Mouse (Mus musculus): ENCODE data around the gene Dvl2. TPM values are rescaled to one million over a fixed set of nuclear protein-coding genes. Genes with fewer than 3 reads are reported as not detected.

Dvl2 gene
- total RNA-seq, 2 experiments from 2014 or later, result 7.9 to 12.7 TPM

- no peak for ATAC-seq (ENCODE audit: poor library complexity, severe bottlenecking)
Measured at GRCm38 (mm10) chr11:70059930-70060329, 59.5 kb downstream of the Dvl2 start.

Other genes with a start within 250 kb of the Dvl2 start
Only the 30 nearest of the 39 such genes appear.
- 0.32 and 0.36 TPM in 2 replicates for gene Chrnb1, start 204.7 kb upstream of the Dvl2 start, total RNA-seq (2015)
- 0.16 TPM in 1 of 2 replicates, not detected in the other for gene Chrnb1, start 204.7 kb upstream of the Dvl2 start, total RNA-seq (2017)
- 0.14 TPM in 1 of 2 replicates, not detected in the other for gene Fgf11, start 198.7 kb upstream of the Dvl2 start, total RNA-seq (2015)
- gene Fgf11, start 198.7 kb upstream of the Dvl2 start, total RNA-seq (2017), result not detected in 2 replicates
- gene Tmem102, start 195.0 kb upstream of the Dvl2 start, total RNA-seq (2015), result not detected in 2 replicates
- not detected in 2 replicates for gene Tmem102, start 195.0 kb upstream of the Dvl2 start, total RNA-seq (2017)
- not detected in 2 replicates for gene Gm39566, start 185.3 kb upstream of the Dvl2 start, total RNA-seq (2015)
- gene Gm39566, start 185.3 kb upstream of the Dvl2 start, total RNA-seq (2017), result not detected in 2 replicates
- gene Spem2, start 182.1 kb upstream of the Dvl2 start, total RNA-seq (2015), result not detected in 2 replicates
- gene Spem2, start 182.1 kb upstream of the Dvl2 start, total RNA-seq (2017), result not detected in 2 replicates
- gene Spem1, start 178.4 kb upstream of the Dvl2 start, total RNA-seq (2015), result not detected in 2 replicates
- not detected in 2 replicates for gene Spem1, start 178.4 kb upstream of the Dvl2 start, total RNA-seq (2017)
- gene Nlgn2, start 162.8 kb upstream of the Dvl2 start, total RNA-seq (2015), result 0.20 and 0.48 TPM in 2 replicates
- 0.16 and 0.88 TPM in 2 replicates for gene Nlgn2, start 162.8 kb upstream of the Dvl2 start, total RNA-seq (2017)
- gene Tmem256, start 162.1 kb upstream of the Dvl2 start, total RNA-seq (2015), result 217 and 226 TPM in 2 replicates
- 117 and 158 TPM in 2 replicates for gene Tmem256, start 162.1 kb upstream of the Dvl2 start, total RNA-seq (2017)
- 19.8 and 23.7 TPM in 2 replicates for gene Plscr3, start 154.2 kb upstream of the Dvl2 start, total RNA-seq (2015)
- 10.8 and 18.1 TPM in 2 replicates for gene Plscr3, start 154.2 kb upstream of the Dvl2 start, total RNA-seq (2017)
- not detected in 2 replicates for gene Tnk1, start 141.9 kb upstream of the Dvl2 start, total RNA-seq (2015)
- gene Tnk1, start 141.9 kb upstream of the Dvl2 start, total RNA-seq (2017), result 0.04 TPM in 1 of 2 replicates, not detected in the other
- not detected in 2 replicates for gene Tmem95, start 122.6 kb upstream of the Dvl2 start, total RNA-seq (2015)
- gene Tmem95, start 122.6 kb upstream of the Dvl2 start, total RNA-seq (2017), result not detected in 2 replicates
- gene Kctd11, start 119.2 kb upstream of the Dvl2 start, total RNA-seq (2015), result 2.9 and 3.3 TPM in 2 replicates
- 3.0 and 3.3 TPM in 2 replicates for gene Kctd11, start 119.2 kb upstream of the Dvl2 start, total RNA-seq (2017)
- gene Acap1, start 105.1 kb upstream of the Dvl2 start, total RNA-seq (2015), result 19.3 and 19.7 TPM in 2 replicates
- gene Acap1, start 105.1 kb upstream of the Dvl2 start, total RNA-seq (2017), result 44.4 and 53.5 TPM in 2 replicates
- gene 2810408A11Rik, start 99.6 kb upstream of the Dvl2 start, total RNA-seq (2015), result 1.6 and 2.6 TPM in 2 replicates
- 1.5 and 1.8 TPM in 2 replicates for gene 2810408A11Rik, start 99.6 kb upstream of the Dvl2 start, total RNA-seq (2017)
- 7.1 and 9.9 TPM in 2 replicates for gene Neurl4, start 99.5 kb upstream of the Dvl2 start, total RNA-seq (2015)
- 11.9 and 18.9 TPM in 2 replicates for gene Neurl4, start 99.5 kb upstream of the Dvl2 start, total RNA-seq (2017)
- gene Gps2, start 86.7 kb upstream of the Dvl2 start, total RNA-seq (2015), result 140 and 156 TPM in 2 replicates
- 56.4 and 64.9 TPM in 2 replicates for gene Gps2, start 86.7 kb upstream of the Dvl2 start, total RNA-seq (2017)
- 575 and 614 TPM in 2 replicates for gene Eif5a, start 78.6 kb upstream of the Dvl2 start, total RNA-seq (2015)
- gene Eif5a, start 78.6 kb upstream of the Dvl2 start, total RNA-seq (2017), result 561 and 596 TPM in 2 replicates
- gene Ybx2, start 64.8 kb upstream of the Dvl2 start, total RNA-seq (2015), result not detected in 2 replicates
- gene Ybx2, start 64.8 kb upstream of the Dvl2 start, total RNA-seq (2017), result not detected in 2 replicates
- not detected in 2 replicates for gene Slc2a4, start 52.4 kb upstream of the Dvl2 start, total RNA-seq (2015)
- 0.07 TPM in 1 of 2 replicates, not detected in the other for gene Slc2a4, start 52.4 kb upstream of the Dvl2 start, total RNA-seq (2017)
- gene Cldn7, start 35.8 kb upstream of the Dvl2 start, total RNA-seq (2015), result not detected in 2 replicates
- gene Cldn7, start 35.8 kb upstream of the Dvl2 start, total RNA-seq (2017), result not detected in 2 replicates
- 120 and 150 TPM in 2 replicates for gene Ctdnep1, start 19.4 kb upstream of the Dvl2 start, total RNA-seq (2015)
- 26.6 and 27.0 TPM in 2 replicates for gene Ctdnep1, start 19.4 kb upstream of the Dvl2 start, total RNA-seq (2017)
- gene Elp5, start 18.1 kb upstream of the Dvl2 start, total RNA-seq (2015), result 44.7 and 63.0 TPM in 2 replicates
- gene Elp5, start 18.1 kb upstream of the Dvl2 start, total RNA-seq (2017), result 35.7 and 40.5 TPM in 2 replicates
- 843 and 872 TPM in 2 replicates for gene Gabarap, start 9.5 kb upstream of the Dvl2 start, total RNA-seq (2015)
- gene Gabarap, start 9.5 kb upstream of the Dvl2 start, total RNA-seq (2017), result 599 and 651 TPM in 2 replicates
- gene Phf23, start 4.8 kb upstream of the Dvl2 start, total RNA-seq (2015), result 34.0 and 37.0 TPM in 2 replicates
- 42.5 and 45.8 TPM in 2 replicates for gene Phf23, start 4.8 kb upstream of the Dvl2 start, total RNA-seq (2017)
- 32.7 and 35.0 TPM in 2 replicates for gene Acadvl, start 14.8 kb downstream of the Dvl2 start, total RNA-seq (2015)
- gene Acadvl, start 14.8 kb downstream of the Dvl2 start, total RNA-seq (2017), result 31.7 and 37.0 TPM in 2 replicates
- 5.2 and 10.1 TPM in 2 replicates for gene Dlg4, start 16.3 kb downstream of the Dvl2 start, total RNA-seq (2015)
- gene Dlg4, start 16.3 kb downstream of the Dvl2 start, total RNA-seq (2017), result 1.3 and 3.7 TPM in 2 replicates
- gene Asgr1, start 53.5 kb downstream of the Dvl2 start, total RNA-seq (2015), result not detected in 2 replicates
- not detected in 2 replicates for gene Asgr1, start 53.5 kb downstream of the Dvl2 start, total RNA-seq (2017)
- 0.16 and 0.27 TPM in 2 replicates for gene Asgr2, start 92.0 kb downstream of the Dvl2 start, total RNA-seq (2015)
- gene Asgr2, start 92.0 kb downstream of the Dvl2 start, total RNA-seq (2017), result 2.1 and 3.0 TPM in 2 replicates
- gene Mgl2, start 129.7 kb downstream of the Dvl2 start, total RNA-seq (2015), result 3.3 and 4.5 TPM in 2 replicates
- 3.3 and 4.5 TPM in 2 replicates for gene Mgl2, start 129.7 kb downstream of the Dvl2 start, total RNA-seq (2017)
- 34.6 and 35.3 TPM in 2 replicates for gene Clec10a, start 155.6 kb downstream of the Dvl2 start, total RNA-seq (2015)
- 35.5 and 36.5 TPM in 2 replicates for gene Clec10a, start 155.6 kb downstream of the Dvl2 start, total RNA-seq (2017)

Measured in megakaryocyte, adult 5-6 weeks (primary cell).